ENCODE assay signal across 14 mouse cellular contexts in the genomic region with DNA sequence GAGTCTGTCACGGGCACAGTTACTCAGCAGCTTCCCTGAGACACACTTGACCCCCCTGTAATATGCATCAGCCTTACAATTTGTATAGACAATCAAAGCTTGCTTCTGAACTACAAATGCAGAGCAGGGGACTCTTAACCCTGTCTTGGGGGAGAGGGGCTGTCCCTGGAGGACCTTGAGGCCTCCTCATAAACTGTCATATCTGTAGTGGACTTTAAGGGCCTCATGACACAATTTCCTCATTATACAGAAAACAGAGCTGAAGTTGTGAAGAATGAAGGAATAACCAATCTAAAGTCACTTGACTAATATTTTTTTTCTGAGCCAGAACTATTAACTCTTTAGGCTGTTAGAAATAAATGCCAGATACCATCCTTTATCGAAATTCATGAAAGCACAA.
A peak's percentile ranks its signal among the peaks of the same experiment; 100 is the strongest.
DNase-seq lines count a peak whose midpoint lies in the region; ATAC-seq and TF ChIP-seq lines count a peak whose summit lies in the region.
"Had no signal": no experiment of that assay in that cellular context is flagged by ENCODE, and none has a peak within 500 bp of the region (broad histone marks: within the 10 kb centered on the region; RNA-seq: fewer than 3 reads in every experiment).

No protein-coding gene starts in this region.

- no peak overlapping the region for H3K4me3 ChIP-seq in gastrocnemius, adult 2 months
- H3K4me3 ChIP-seq in testis, adult 2 months (ENCODE audit: control insufficient read depth, low read depth, low read length) = no peak overlapping the region
- H3K4me3 ChIP-seq in midbrain, embryonic 13.5 days (replicated peaks) = peak overlapping the region; percentile 30; the same call in 1 of the 2 replicates
- H3K4me3 ChIP-seq in embryonic facial prominence, embryonic 10.5 days = no peak overlapping the region
- H3K4me3 ChIP-seq: embryonic facial prominence, embryonic 15.5 days had no signal

- H3K27ac ChIP-seq in gastrocnemius, adult 2 months = peak overlapping the region; percentile 100
- H3K27ac ChIP-seq in testis, adult 2 months (ENCODE audit: control insufficient read depth, insufficient read depth, low read depth, low read length) = 0 out of 2 replicates have a peak overlapping the region, but pooled peaks have one; percentile 3
- H3K27ac ChIP-seq in midbrain, embryonic 13.5 days = peak overlapping the region; percentile 74
- no peak overlapping the region for H3K27ac ChIP-seq in embryonic facial prominence, embryonic 10.5 days (replicated peaks)
- H3K27ac ChIP-seq: embryonic facial prominence, embryonic 15.5 days had no signal

- H3K36me3 ChIP-seq in testis, adult 2 months (ENCODE audit: control insufficient read depth, insufficient read depth, low read length) = no peaks in the 10 kb centered on the region
- H3K36me3 ChIP-seq in midbrain, embryonic 13.5 days = peaks cover 10% of the 10 kb centered on the region
- H3K36me3 ChIP-seq in embryonic facial prominence, embryonic 10.5 days (replicated peaks) = peaks cover 10% of the 10 kb centered on the region; the same call in 1 of the 2 replicates

- no peaks in the 10 kb centered on the region for H3K27me3 ChIP-seq in testis, adult 2 months (ENCODE audit: control insufficient read depth, insufficient read depth, low read length)
- no peaks in the 10 kb centered on the region for H3K27me3 ChIP-seq in midbrain, embryonic 13.5 days
- no peaks in the 10 kb centered on the region for H3K27me3 ChIP-seq in embryonic facial prominence, embryonic 10.5 days (replicated peaks; ENCODE audit: low read depth, poor library complexity, severe bottlenecking)
- H3K27me3 ChIP-seq: embryonic facial prominence, embryonic 15.5 days had no signal

- peaks cover 3% of the 10 kb centered on the region; the same call in 1 of the 2 replicates for H3K4me1 ChIP-seq in testis, adult 2 months (ENCODE audit: control insufficient read depth, insufficient read depth, low read length)
- peaks cover 62% of the 10 kb centered on the region for H3K4me1 ChIP-seq in midbrain, embryonic 13.5 days (replicated peaks)
- H3K4me1 ChIP-seq in embryonic facial prominence, embryonic 10.5 days = peaks cover 34% of the 10 kb centered on the region

- TF ChIP-seq CTCF in gastrocnemius, adult 2 months (IDR thresholded peaks at IDR 0.05) = no peak
- no peak for TF ChIP-seq CTCF in testis, adult 2 months (IDR thresholded peaks at IDR 0.05; ENCODE audit: control insufficient read depth, insufficient read depth, insufficient replicate concordance, low read depth, low read length)

- ATAC-seq in midbrain, embryonic 13.5 days = no peak

- H3K4me2 ChIP-seq in midbrain, embryonic 13.5 days (replicated peaks) = peak overlapping the region; percentile 47
- H3K4me2 ChIP-seq: embryonic facial prominence, embryonic 15.5 days had no signal

- no peak for TF ChIP-seq POLR2A in testis, adult 2 months (IDR thresholded peaks at IDR 0.05; ENCODE audit: control insufficient read depth, low read depth, low read length)

- intact Hi-C loops in gastrocnemius, adult 2 months (cut with DNase I) = no loop called here

- whole genome bisulfite sequencing in midbrain, embryonic 13.5 days = 44% methylated on average over 2 of the region's 2 CpGs
- WGBS in embryonic facial prominence, embryonic 10.5 days = 75% methylated on average over 2 of the region's 2 CpGs

- H3K9me3 ChIP-seq in midbrain, embryonic 13.5 days = no peaks in the 10 kb centered on the region
- H3K9me3 ChIP-seq in embryonic facial prominence, embryonic 10.5 days = no peaks in the 10 kb centered on the region
- H3K9me3 ChIP-seq: embryonic facial prominence, embryonic 15.5 days had no signal

- peak overlapping the region; percentile 55 for H3K9ac ChIP-seq in midbrain, embryonic 13.5 days (replicated peaks)
- H3K9ac ChIP-seq: embryonic facial prominence, embryonic 15.5 days had no signal

- DNase-seq in gastrocnemius, adult 2 months = no peak
- no peak for DNase-seq in gastrocnemius, postnatal 25 days
- DNase-seq in testis, postnatal 14 days (ENCODE audit: low spot score) = no peak
- no peak for DNase-seq in adrenal gland, adult 2 months
- no peak for DNase-seq in embryonic facial prominence, embryonic 10.5 days (ENCODE audit: low spot score)
- DNase-seq in frontal cortex, postnatal 14 days (ENCODE audit: low spot score in 2 of 2) = no peak
- DNase-seq: B cell, adult 2 months; cerebellum, adult 11 months; lung, adult 18-20 months; lung, postnatal 4 days; right cerebral cortex, postnatal 14 days had no signal
